Mouse (Mus musculus) induced T-regulatory cell, adult 2 months (primary cell): ENCODE data around the gene Kif3a.

Experiments
- DNase-seq: peaks from one replicate; pipeline ENCODE4 v3.0.0-alpha.2; 2012; ENCODE audit warnings: low read depth

Gene Kif3a

GRCm38 (mm10) chr11:53651441-53651840 lies 84.3 kb downstream of the Kif3a start:
- no peak for DNase-seq
